Mouse (Mus musculus) lung, adult 10 weeks (tissue): Measurements from ENCODE around the gene Macf1. TPM values are rescaled to one million over a fixed set of nuclear protein-coding genes. Genes with fewer than 3 reads are reported as not detected.

ENCODE experiments used
- polyA plus RNA-seq: library from polyadenylated mRNA; stranded (reverse); fragments of 350-450 nt; fragmentation: Illumina TruSeq; extraction: RNeasy Lipid Tissue Mini Kit (QIAGEN cat#74804); gene quantifications from one replicate; pipeline ENCODE4 v1.2.3, GENCODE M21; 2014; ENCODE audit warnings: low read depth, low replicate concordance; ENCODE audit not compliant: insufficient read depth

Macf1 gene
- 166 TPM for polyA plus RNA-seq

DNA sequence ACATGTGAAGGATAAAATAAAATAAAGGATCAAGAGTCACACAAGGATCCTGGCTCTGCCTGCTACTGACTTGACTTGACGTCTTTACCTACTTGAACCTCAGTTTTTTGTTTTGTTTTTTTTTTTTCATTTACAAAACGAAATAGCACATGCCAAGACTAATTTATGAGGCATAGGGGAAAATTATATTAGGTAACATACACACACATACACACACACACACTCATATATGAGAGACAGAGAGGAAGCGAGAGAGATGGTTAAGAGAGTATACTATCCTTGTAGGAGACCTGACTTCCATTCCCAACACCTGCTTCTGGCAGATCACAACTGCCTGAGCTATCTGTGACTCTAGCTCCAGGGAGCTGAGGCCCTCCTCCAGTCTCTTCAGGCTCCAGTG lies at the start of gene Macf1:
TSS of gene Macf1 (minus strand) at position 101 of the 400 bp plus-strand sequence.

DNA sequence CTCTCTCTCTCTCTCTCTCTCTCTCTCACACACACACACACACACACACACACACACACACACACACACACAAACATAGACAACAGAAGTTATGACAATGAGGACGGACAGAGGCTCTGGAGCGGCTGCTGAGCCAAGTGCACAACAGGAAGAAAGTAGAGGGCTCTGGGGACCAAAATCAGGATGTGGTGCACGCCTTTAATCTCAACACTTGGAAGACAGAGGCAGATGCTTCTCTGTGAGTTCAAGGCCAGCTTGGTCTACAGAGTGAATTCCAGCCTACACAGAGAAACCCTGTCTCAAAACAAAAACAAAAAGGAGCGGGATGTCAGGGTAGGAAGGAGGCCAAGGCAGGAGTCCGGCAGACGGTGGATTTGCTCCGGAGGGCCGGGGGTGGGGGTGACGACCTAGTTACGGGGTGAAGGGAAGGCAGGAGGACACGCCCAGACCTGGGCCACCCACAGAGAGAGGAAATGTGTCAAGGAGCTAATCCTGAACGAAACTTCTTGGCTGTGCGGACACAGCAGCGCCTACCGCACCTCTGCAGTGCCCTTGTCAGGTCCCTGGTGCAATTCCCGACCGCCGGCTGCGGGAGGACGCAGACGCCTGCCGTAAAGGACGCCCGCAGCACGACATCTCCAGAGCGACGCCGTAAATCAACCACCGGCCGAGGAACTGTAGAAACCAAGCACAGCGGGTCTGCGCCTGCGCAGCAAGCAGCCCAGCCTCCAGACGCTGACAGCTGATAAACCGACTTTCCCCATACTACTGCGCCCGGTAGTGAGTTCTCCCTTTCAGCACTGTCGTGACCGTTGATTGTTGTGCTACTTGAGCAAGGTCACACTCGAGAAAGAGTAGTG lies 33.6 kb upstream of the Macf1 start, which contains the start of gene Ndufs5:
TSS of gene Ndufs5 (minus strand) at position 629 of the 860 bp plus-strand sequence.

DNA sequence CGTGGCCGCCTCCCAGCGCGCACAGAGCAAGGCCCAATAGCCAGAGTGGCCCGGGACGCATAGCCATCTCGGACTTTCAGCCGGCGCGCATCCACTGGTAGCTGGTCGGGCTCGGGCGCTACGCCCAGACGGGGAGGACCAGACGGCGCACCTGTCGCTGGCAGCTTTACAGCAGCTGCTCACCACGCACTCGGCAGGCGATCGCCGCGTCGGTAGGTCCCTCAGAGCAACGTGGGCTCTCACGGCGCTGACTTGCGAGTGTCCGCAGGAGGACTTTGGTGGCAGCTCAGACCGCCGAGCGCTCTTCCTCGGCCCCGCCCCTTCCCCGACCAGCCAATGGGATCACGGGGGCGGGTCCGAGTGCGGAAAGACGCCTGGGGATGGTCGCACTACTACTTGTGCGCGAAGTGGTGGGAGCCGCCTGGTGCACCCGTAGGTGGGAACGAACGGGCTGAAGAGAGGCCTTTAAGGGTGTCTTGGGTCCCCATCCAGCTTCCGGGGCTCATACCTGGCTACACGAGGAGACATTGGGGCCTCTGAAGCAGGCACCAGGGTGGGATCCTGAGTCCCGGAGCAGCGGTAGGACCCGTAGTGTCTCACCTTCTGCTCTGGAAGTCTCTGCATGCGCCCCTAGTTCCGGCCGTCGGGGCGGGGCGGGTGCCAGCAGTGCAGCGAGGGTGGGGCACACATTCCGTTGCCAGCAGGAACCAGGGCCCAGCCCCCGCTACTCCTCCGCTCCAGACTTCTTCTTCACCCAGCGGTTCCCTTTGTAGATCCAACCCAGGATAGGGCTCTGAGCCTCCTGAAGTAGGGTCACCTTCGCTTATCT lies 341.3 kb downstream of the Macf1 start, which contains the start of gene Bmp8a:
TSS of gene Bmp8a (minus strand) at position 611 of the 829 bp plus-strand sequence.

DNA sequence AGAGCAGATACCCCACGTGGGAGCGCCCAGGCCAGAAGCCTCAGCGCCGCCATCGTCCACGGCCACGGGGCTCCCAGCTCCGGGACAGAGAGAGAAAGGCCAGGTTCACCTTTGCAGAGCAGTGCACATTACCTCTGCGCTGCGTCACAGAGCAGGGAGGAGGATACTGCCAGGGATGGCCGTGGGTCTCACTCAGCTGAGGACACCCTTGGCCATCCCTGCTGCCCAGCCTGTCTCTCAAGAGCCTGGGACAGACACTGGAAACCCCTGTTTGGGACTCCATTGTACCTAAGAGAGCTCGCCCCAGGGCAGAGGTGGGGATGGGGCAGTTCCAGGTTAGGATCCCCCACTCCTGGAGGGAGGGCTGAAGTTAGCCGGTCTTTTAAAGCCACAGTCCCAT lies 360.6 kb downstream of the Macf1 start, which contains the start of gene Oxct2a:
TSS of gene Oxct2a (minus strand) at position 101 of the 400 bp plus-strand sequence.

Other genes with a start within 250 kb of the Macf1 start
- 218 TPM for gene Ndufs5, start 33.8 kb upstream of the Macf1 start, polyA plus RNA-seq
- gene Akirin1, start 66.0 kb upstream of the Macf1 start, polyA plus RNA-seq: 31.6 TPM
- gene Rhbdl2, start 103.5 kb upstream of the Macf1 start, polyA plus RNA-seq: 0.54 TPM
- not detected for gene 4933427I04Rik, start 175.3 kb upstream of the Macf1 start, polyA plus RNA-seq
- gene Mycbp, start 220.5 kb upstream of the Macf1 start, polyA plus RNA-seq: 36.7 TPM
- gene Rragc, start 233.1 kb upstream of the Macf1 start, polyA plus RNA-seq: 40.9 TPM
- gene 4930535I16Rik, start 233.7 kb upstream of the Macf1 start, polyA plus RNA-seq: not detected